Mouse (Mus musculus) limb, embryonic 12.5 days (tissue): Measurements from ENCODE around the gene Phf21a. TPM values are rescaled to one million over a fixed set of nuclear protein-coding genes. Genes with fewer than 3 reads are reported as not detected.

ENCODE experiments used
- ATAC-seq: fragments of 200-750 bp; cut with Nextera tagmentation; 2 replicates; pipeline ENCODE4 v1.8.0; 2017; ENCODE audit warnings: low read depth, moderate TSS enrichment; ENCODE audit not compliant: insufficient number of reproducible peaks, insufficient read depth, low FRiP score, low TSS enrichment
- H3K27ac ChIP-seq: fragments of 300-500 bp; sonication (generic); 2 replicates; pipeline ENCODE4 v1.5.1; 2016; ENCODE audit warnings: mild to moderate bottlenecking, moderate library complexity
- H3K27me3 ChIP-seq: fragments of 300-500 bp; sonication (generic); 2 replicates; pipeline ENCODE4 v1.6.1; 2016; ENCODE audit warnings: mild to moderate bottlenecking, moderate library complexity
- H3K36me3 ChIP-seq: fragments of 300-500 bp; sonication (generic); 2 replicates; pipeline ENCODE4 v1.6.1; 2016; ENCODE audit warnings: mild to moderate bottlenecking, moderate library complexity
- H3K4me1 ChIP-seq: fragments of 300-500 bp; sonication (generic); replicated peaks from 2 replicates; pipeline ENCODE4 v1.6.1; 2016
- H3K4me2 ChIP-seq: fragments of 300-500 bp; sonication (generic); 2 replicates; pipeline ENCODE4 v1.6.1; 2016; ENCODE audit warnings: mild to moderate bottlenecking, moderate library complexity
- H3K4me3 ChIP-seq: fragments of 300-500 bp; sonication (generic); replicated peaks from 2 replicates; pipeline ENCODE4 v1.5.1; 2016; ENCODE audit warnings: mild to moderate bottlenecking
- H3K9ac ChIP-seq: fragments of 300-500 bp; sonication (generic); replicated peaks from 2 replicates; pipeline ENCODE4 v1.6.1; 2016; ENCODE audit warnings: mild to moderate bottlenecking, moderate library complexity
- H3K9me3 ChIP-seq: fragments of 300-500 bp; sonication (generic); 2 replicates; pipeline ENCODE4 v1.6.1; 2016; ENCODE audit warnings: mild to moderate bottlenecking, moderate library complexity
- WGBS: fragments of 180-500 bp; shearing (Covaris S2); methylation state at CpG from one replicate; pipeline ENCODE4 v1.1.7; 2016; 5-methylcytosine and 5-hydroxymethylcytosine counted together
- polyA plus RNA-seq: library from polyadenylated mRNA; unstranded; fragments of >200 nt; fragmentation: Nextera tagmentation; extraction: Ambion mirVana; gene quantifications from 2 replicates; pipeline ENCODE4 v1.2.1, GENCODE M21; 2016

Gene Phf21a
- polyA plus RNA-seq, 1 experiment from 2014 or later, result 34.2 TPM

DNA sequence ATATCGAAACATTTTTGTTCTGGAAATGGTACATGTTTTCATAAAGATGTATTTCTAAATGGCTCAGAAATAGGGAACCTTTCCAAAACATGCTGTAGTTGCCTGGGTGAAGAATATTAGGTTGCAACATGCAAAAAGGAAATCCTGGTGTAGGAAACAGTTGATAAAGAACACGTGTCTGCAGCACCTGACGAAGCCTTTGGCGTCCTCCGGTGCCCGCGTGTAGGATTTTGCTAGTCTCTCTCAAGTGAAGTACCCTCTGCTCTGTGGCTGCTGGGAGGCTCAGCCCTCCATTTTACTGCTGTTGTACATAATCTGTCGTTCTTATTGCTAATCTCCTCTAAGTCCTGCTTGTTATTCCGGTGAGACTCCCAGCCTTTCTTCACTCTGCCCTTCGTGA lies 207.0 kb downstream of the Phf21a start:
- Histone ChIP-seq H3K9ac (no peak overlapping the region), H3K9me3 (no peaks in the 10 kb centered on the region), H3K4me1 (0 out of 2 replicates have a peak, but pooled peaks cover 6% of the 10 kb centered on the region), H3K4me2 (no peak overlapping the region), H3K27me3 (no peaks in the 10 kb centered on the region), H3K36me3 (no peaks in the 10 kb centered on the region), H3K27ac (no peak overlapping the region), H3K4me3 (no peak overlapping the region)
- ATAC-seq, result no peak
- WGBS, result 71% methylated on average over 10 of the region's 10 CpGs

- H3K36me3 ChIP-seq, result no peaks in the 10 kb centered on the region
- no peak overlapping the region for H3K9ac ChIP-seq
- H3K4me2 ChIP-seq, result no peak overlapping the region
- 0 out of 2 replicates have a peak, but pooled peaks cover 6% of the 10 kb centered on the region for H3K4me1 ChIP-seq
- no peak overlapping the region for H3K27ac ChIP-seq
- H3K27me3 ChIP-seq, result no peaks in the 10 kb centered on the region
- no peak overlapping the region for H3K4me3 ChIP-seq
- no peak for ATAC-seq
- no peaks in the 10 kb centered on the region for H3K9me3 ChIP-seq
- WGBS, result 74% methylated on average over 5 of the region's 5 CpGs
Observed at GRCm38 (mm10) chr2:92301849-92302607, 209.1 kb downstream of the Phf21a start.

GRCm38 (mm10) chr2:92312542-92312941 lies 219.6 kb downstream of the Phf21a start:
- WGBS, result 88% methylated on average over 4 of the region's 4 CpGs
- no peak overlapping the region for H3K9ac ChIP-seq

DNA sequence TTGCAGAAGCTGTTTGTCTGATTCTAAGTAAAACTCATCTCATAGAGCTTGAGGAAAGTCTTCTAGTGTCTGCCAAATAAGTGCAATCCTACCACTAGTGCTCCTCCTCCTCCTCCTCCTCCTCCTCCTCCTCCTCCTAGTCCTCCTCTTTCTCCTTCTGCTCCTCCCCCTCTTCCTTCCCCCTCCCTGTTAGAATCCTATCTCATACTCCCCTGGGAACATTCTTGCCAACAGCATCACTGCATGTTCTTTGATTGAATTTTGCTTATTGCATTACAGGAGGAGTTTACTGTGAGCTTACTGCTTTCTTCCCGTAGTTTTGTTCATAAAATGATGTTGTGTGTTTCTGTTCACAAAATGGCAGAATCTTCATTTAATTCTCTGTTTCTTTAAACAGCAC lies 221.1 kb downstream of the Phf21a start:
- Histone ChIP-seq H3K4me1 (no peaks in the 10 kb centered on the region), H3K9me3 (peaks cover 5% of the 10 kb centered on the region; the same call in 1 of the 2 replicates), H3K4me2 (no peak overlapping the region), H3K9ac (no peak overlapping the region), H3K27ac (no peak overlapping the region), H3K27me3 (no peaks in the 10 kb centered on the region), H3K36me3 (peaks cover 12% of the 10 kb centered on the region), H3K4me3 (no peak overlapping the region)
- ATAC-seq, result no peak
- WGBS, result 85% methylated on average over 1 of the region's 1 CpGs

More at GRCm38 (mm10) chr2:92312542-92312941, 219.6 kb downstream of the Phf21a start:
- Histone ChIP-seq H3K36me3 (peaks cover 17% of the 10 kb centered on the region), H3K4me2 (no peak overlapping the region), H3K9me3 (peaks cover 5% of the 10 kb centered on the region; the same call in 1 of the 2 replicates), H3K27ac (no peak overlapping the region), H3K4me3 (no peak overlapping the region), H3K27me3 (no peaks in the 10 kb centered on the region), H3K4me1 (no peaks in the 10 kb centered on the region)
- ATAC-seq, result no peak

DNA sequence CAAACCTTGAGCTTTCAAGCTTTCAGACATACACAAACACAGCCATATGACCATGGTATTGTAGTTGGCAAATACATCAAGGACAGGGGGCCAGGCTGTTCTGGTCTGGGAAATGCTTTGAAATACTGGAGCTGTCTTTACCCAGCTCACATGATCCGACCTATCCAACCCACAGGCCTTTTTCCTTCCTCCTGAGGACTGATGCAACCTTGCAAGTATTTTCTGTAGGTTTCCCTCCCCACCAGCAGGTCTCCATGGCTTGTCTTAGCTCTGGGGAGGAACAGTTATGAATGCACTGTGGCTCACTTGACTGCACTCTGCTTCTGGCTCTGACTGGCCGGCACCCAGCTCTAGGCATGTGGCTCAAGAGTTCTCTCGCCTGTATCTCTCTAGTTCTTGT lies 223.7 kb downstream of the Phf21a start:
- H3K9me3 ChIP-seq, result no peaks in the 10 kb centered on the region
- H3K36me3 ChIP-seq, result peaks cover 21% of the 10 kb centered on the region
- no peak overlapping the region for H3K4me2 ChIP-seq
- no peak overlapping the region for H3K4me3 ChIP-seq
- 89% methylated on average over 3 of the region's 3 CpGs for WGBS
- no peak for ATAC-seq
- H3K9ac ChIP-seq, result no peak overlapping the region
- no peaks in the 10 kb centered on the region for H3K27me3 ChIP-seq
- H3K4me1 ChIP-seq, result no peaks in the 10 kb centered on the region
- H3K27ac ChIP-seq, result no peak overlapping the region

DNA sequence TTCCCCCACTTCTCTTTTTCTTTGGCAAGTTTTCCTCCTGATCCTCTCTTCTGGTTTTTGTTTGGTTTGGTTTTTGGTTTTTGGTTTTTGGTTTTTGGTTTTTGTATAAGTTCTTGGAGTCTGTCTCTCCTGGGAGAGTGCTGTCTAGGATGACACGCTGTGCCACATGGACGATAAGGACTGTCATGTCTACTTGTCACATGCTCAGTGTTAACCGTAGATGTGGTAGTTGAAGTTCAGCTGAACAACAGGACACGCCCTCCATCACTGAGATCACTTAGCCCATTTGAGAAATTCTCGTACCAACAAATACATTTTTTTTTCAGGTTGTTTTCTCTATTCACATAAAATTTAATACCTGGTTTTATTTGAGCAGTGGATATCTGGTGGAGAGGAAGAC lies 224.3 kb downstream of the Phf21a start:
- no peaks in the 10 kb centered on the region for H3K27me3 ChIP-seq
- no peaks in the 10 kb centered on the region for H3K9me3 ChIP-seq
- no peak overlapping the region for H3K4me3 ChIP-seq
- H3K4me2 ChIP-seq, result no peak overlapping the region
- WGBS, result 88% methylated on average over 5 of the region's 5 CpGs
- H3K27ac ChIP-seq, result no peak overlapping the region
- ATAC-seq, result no peak
- H3K4me1 ChIP-seq, result no peaks in the 10 kb centered on the region
- H3K36me3 ChIP-seq, result peaks cover 22% of the 10 kb centered on the region
- H3K9ac ChIP-seq, result no peak overlapping the region

- Histone ChIP-seq H3K9ac (no peak overlapping the region), H3K4me3 (no peak overlapping the region), H3K9me3 (no peaks in the 10 kb centered on the region), H3K27me3 (no peaks in the 10 kb centered on the region), H3K27ac (no peak overlapping the region), H3K4me2 (no peak overlapping the region), H3K36me3 (peaks cover 68% of the 10 kb centered on the region), H3K4me1 (no peaks in the 10 kb centered on the region)
- WGBS, result 81% methylated on average over 2 of the region's 2 CpGs
- no peak for ATAC-seq
Observed at GRCm38 (mm10) chr2:92322669-92323068, 229.8 kb downstream of the Phf21a start.

GRCm38 (mm10) chr2:92325676-92326075 lies 232.8 kb downstream of the Phf21a start:
- Histone ChIP-seq H3K4me1 (no peaks in the 10 kb centered on the region), H3K9ac (no peak overlapping the region), H3K36me3 (peaks cover 89% of the 10 kb centered on the region), H3K9me3 (no peaks in the 10 kb centered on the region), H3K4me2 (no peak overlapping the region), H3K4me3 (no peak overlapping the region), H3K27ac (no peak overlapping the region), H3K27me3 (no peaks in the 10 kb centered on the region)
- 89% methylated on average over 7 of the region's 7 CpGs for WGBS
- no peak for ATAC-seq

GRCm38 (mm10) chr2:92326221-92326620 lies 233.3 kb downstream of the Phf21a start:
- ATAC-seq, result no peak
- Histone ChIP-seq H3K36me3 (peaks cover 89% of the 10 kb centered on the region), H3K9ac (no peak overlapping the region), H3K4me1 (no peaks in the 10 kb centered on the region), H3K27ac (no peak overlapping the region), H3K4me3 (no peak overlapping the region), H3K27me3 (no peaks in the 10 kb centered on the region), H3K9me3 (no peaks in the 10 kb centered on the region), H3K4me2 (no peak overlapping the region)
- 73% methylated on average over 1 of the region's 1 CpGs for WGBS

DNA sequence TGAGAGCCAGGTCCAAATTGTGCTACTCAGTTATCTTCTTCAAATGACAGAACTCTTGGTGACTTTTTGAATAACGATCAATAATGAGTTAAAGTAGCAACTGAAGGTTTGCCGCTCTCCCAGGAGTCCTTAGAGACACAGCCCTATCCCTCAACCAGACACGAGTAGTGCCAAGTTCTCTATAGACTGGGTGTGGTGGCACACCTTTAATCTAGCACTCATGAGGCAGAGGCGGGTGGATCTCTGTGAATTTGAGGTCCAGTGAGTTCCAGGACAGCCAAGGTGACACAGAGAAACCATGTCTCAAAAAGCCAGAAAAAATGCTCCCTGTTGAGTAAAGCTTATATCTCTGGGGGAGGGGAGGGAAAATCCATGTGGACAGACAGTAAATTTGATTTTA lies 234.7 kb downstream of the Phf21a start:
- 93% methylated on average over 4 of the region's 4 CpGs for WGBS
- Histone ChIP-seq H3K36me3 (peaks cover 88% of the 10 kb centered on the region), H3K4me1 (no peaks in the 10 kb centered on the region), H3K4me2 (no peak overlapping the region), H3K9ac (no peak overlapping the region), H3K27me3 (no peaks in the 10 kb centered on the region), H3K9me3 (no peaks in the 10 kb centered on the region), H3K4me3 (no peak overlapping the region), H3K27ac (no peak overlapping the region)
- no peak for ATAC-seq

DNA sequence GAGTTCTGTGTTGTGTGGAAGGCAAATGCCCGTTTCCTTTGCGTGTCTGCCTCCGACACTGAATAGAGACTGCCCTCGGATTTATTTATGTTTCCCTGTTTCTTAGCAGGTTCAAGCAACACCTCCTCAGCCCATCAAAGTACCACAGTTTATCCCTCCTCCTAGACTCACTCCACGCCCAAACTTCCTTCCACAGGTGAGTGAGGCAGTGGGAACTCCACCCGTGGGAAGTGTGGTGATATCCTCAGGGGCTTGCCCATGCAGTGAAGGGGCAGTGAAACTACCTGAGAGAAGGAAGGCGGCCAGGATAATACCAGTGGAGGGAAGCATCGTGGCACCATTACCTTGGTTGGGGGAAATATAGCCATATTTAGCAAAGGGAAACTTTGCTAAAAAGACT lies 235.3 kb downstream of the Phf21a start:
- no peak for ATAC-seq

DNA sequence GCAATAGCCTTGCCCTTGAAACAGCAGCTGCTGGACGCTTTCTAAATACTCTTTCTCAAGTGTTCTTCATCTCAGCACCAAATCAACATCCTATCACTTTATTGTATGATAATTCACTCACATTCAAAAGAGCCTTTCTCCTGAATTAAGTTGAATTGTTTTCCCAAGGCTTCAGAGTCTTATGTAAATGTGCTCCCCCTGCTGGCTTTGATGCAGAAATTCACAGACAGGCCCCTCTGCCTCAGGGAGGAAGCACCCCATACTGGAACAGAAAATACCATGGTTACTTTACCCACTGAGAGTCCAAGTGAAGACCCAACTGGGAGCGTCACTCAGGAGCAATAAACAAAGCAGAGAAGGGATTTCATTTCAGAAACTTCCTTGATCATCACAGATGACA lies 237.9 kb downstream of the Phf21a start:
- WGBS, result 67% methylated on average over 2 of the region's 2 CpGs

More for the DNA sequence above, 235.3 kb downstream of the Phf21a start:
- H3K9me3 ChIP-seq, result no peaks in the 10 kb centered on the region
- no peak overlapping the region for H3K4me3 ChIP-seq
- no peak overlapping the region for H3K4me2 ChIP-seq
- no peak overlapping the region for H3K9ac ChIP-seq
- H3K4me1 ChIP-seq, result no peaks in the 10 kb centered on the region
- 93% methylated on average over 8 of the region's 8 CpGs for WGBS
- H3K27ac ChIP-seq, result no peak overlapping the region
- H3K27me3 ChIP-seq, result no peaks in the 10 kb centered on the region
- peaks cover 86% of the 10 kb centered on the region for H3K36me3 ChIP-seq

More for the DNA sequence above, 237.9 kb downstream of the Phf21a start:
- no peak overlapping the region for H3K4me3 ChIP-seq
- no peaks in the 10 kb centered on the region for H3K27me3 ChIP-seq
- peaks cover 87% of the 10 kb centered on the region for H3K36me3 ChIP-seq
- no peak for ATAC-seq
- H3K4me2 ChIP-seq, result no peak overlapping the region
- no peaks in the 10 kb centered on the region for H3K4me1 ChIP-seq
- H3K9ac ChIP-seq, result no peak overlapping the region
- H3K27ac ChIP-seq, result no peak overlapping the region
- no peaks in the 10 kb centered on the region for H3K9me3 ChIP-seq
